Mouse (Mus musculus) right cerebral cortex, postnatal 36 days (tissue): ENCODE data around the gene Furin.

Experiments
- DNase-seq, 2 experiments: peaks; one replicate each; pipeline ENCODE4 v3.0.0; 2022; ENCODE audit warnings: low spot score in 2 of 2, mixed read lengths in 1 of 2

Furin gene

DNA sequence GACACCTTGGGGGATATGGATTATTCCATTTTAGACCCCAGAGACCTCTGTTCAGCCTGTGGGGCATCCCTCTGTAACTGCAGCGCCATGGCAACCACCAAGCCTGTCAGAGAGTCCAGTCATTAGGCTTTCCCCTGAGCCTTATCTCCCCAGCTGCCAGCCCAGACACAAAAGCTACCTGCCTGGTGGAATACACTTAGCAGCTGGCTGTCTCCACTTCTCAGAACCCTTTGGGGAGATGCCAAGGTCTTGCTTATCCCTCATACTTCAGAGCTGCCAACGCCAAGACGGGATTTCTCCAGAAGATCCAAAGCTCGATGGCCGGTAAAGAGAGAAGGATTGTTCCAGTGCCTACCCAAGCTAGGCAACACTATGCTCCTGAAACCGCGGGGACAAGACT is 63.4 kb downstream of the Furin start:
- DNase-seq, result no peak

DNA sequence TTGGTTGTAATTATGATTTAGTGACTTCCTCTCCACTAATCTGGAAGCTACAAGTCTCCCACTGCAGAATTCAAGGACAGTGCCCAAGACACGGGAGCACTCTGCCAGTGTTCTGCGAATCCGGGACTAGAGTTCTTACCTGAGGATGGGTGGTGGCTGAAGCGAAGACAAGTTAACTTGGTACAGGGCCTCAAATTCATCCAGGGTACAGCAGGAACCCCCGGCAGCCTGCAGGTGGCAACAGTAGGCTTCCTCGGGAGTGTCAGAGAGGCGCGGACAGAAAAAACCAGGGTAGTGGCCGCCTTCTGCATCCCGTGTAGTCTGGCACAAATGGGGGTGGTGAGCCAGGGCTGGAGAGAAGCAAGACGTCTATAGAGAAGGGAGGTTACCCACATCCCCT is 64.4 kb downstream of the Furin start, which contains the start of gene Unc45a:
TSS of gene Unc45a (minus strand) at position 213 of the 400 bp plus-strand sequence.
- peak in 1 of 2 experiments; percentile 49 for DNase-seq

DNA sequence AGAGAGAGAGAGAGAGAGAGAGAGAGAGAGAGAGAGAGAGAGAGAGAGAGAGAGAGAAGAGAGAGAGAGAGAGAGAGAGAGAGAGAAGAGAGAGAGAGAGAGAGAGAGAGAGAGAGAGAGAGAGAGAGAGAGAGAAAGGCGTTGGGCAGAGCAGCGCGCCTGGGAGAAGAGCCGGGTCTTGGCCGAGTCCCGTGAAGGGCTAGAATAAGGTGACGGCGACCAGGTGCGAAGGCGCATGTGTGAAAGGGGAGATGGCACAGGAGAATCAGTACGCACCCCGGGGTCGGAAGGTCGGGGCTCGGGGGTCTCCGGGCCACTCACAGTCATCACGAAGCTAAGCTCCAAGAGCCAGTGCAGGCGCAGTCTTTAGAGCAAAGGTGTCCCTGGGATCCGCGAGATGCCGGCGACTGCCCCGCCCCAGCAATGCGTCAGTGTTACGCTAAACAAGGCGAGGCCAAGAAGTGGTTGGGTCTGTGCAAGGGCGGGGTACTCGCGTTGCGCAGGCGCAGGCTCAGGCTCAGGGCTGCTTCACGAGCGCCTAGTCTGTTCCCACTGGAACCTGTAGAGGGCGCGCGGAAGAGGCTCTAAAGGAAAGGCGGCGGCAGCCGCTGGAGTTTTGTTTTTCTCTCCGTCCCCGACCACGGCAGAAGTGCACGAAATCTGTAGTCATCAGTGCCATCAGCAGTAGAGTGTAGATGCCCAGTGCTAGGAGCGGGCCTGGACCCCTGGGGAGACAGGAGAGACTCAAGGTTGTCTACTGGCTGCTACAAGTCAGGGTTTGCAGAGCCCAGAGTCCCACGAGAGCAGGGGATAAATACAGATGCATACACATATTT is 65.2 kb downstream of the Furin start:
- peak; percentile 96 to 98 for DNase-seq

DNA sequence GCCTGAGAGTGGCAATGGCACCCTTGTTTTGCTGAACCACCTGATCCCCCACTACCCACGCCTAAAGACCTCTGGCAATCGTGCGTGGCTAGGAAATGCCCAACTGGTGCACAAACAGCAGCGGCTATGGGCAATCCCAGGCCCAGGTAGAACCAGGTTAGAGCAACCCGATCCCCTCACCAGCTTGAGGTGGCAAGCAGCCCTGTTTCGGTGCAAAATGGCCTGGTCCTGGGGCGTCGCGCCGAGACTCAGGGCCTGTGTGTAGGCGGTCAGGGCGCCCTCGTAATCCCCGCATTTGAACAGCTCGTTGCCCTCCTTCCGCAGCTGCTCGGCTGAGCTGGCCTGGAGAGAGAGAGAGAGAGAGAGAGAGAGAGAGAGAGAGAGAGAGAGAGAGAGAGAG is 65.9 kb downstream of the Furin start:
- DNase-seq, result no peak
